Mouse (Mus musculus) stomach, embryonic 16.5 days (tissue): ENCODE results near the gene Sfxn3. TPM values are rescaled to one million over a fixed set of nuclear protein-coding genes. Genes with fewer than 3 reads are reported as not detected.
A peak's percentile ranks its signal among the peaks of the same experiment; 100 is the strongest.

Experiments used
- ATAC-seq: fragments of 200-750 bp; cut with Nextera tagmentation; 2 replicates; pipeline ENCODE4 v1.8.0; 2017; ENCODE audit warnings: moderate number of reproducible peaks, moderate TSS enrichment; ENCODE audit not compliant: insufficient read depth, low FRiP score
- H3K27ac ChIP-seq: fragments of 300-500 bp; sonication (generic); 2 replicates; pipeline ENCODE4 v1.5.1; 2014; ENCODE audit warnings: low read length
- H3K27me3 ChIP-seq: fragments of 300-500 bp; sonication (generic); 2 replicates; pipeline ENCODE4 v1.6.1; 2014; ENCODE audit warnings: low read length, control low read depth, mixed read lengths; ENCODE audit not compliant: control insufficient read depth, insufficient read depth
- H3K36me3 ChIP-seq: fragments of 300-500 bp; sonication (generic); 2 replicates; pipeline ENCODE4 v1.6.1; 2014; ENCODE audit warnings: low read length; ENCODE audit not compliant: control insufficient read depth, insufficient read depth
- H3K4me1 ChIP-seq: fragments of 300-500 bp; sonication (generic); 2 replicates; pipeline ENCODE4 v1.6.1; 2014; ENCODE audit warnings: low read length, control low read depth, mixed read lengths; ENCODE audit not compliant: control insufficient read depth, insufficient read depth
- H3K4me2 ChIP-seq: fragments of 300-500 bp; sonication (generic); 2 replicates; pipeline ENCODE4 v1.6.1; 2014; ENCODE audit warnings: low read depth, low read length, mixed read lengths
- H3K4me3 ChIP-seq: fragments of 300-500 bp; sonication (generic); replicated peaks from 2 replicates; pipeline ENCODE4 v1.5.1; 2014; ENCODE audit warnings: mild to moderate bottlenecking, low read length
- H3K9ac ChIP-seq: fragments of 300-500 bp; sonication (generic); 2 replicates; pipeline ENCODE4 v1.6.1; 2014; ENCODE audit warnings: low read length
- H3K9me3 ChIP-seq: fragments of 300-500 bp; sonication (generic); replicated peaks from 2 replicates; pipeline ENCODE4 v1.6.1; 2016; ENCODE audit warnings: low read length, control low read depth; ENCODE audit not compliant: control insufficient read depth
- WGBS: fragments of 180-500 bp; shearing (Covaris S2); extraction: QIAGEN DNeasy Blood & Tissue Kit; methylation state at CpG from one replicate; pipeline ENCODE4 v1.1.7; 2014; 5-methylcytosine and 5-hydroxymethylcytosine counted together
- polyA plus RNA-seq: library from polyadenylated mRNA; unstranded; fragments of >200 nt; fragmentation: Nextera tagmentation; extraction: Ambion mirVana; gene quantifications from 2 replicates; pipeline ENCODE4 v1.2.1, GENCODE M21; 2015

The Sfxn3 gene
- polyA plus RNA-seq, 1 experiment from 2014 or later = 28.3 TPM

- H3K27me3 ChIP-seq = no peaks in the 10 kb centered on the region
- WGBS = under 1% methylated on average over 34 of the region's 34 CpGs
- no peaks in the 10 kb centered on the region for H3K9me3 ChIP-seq
- H3K9ac ChIP-seq = peak overlapping the region; percentile 90
- peak; percentile 93 for ATAC-seq
- peaks cover 17% of the 10 kb centered on the region for H3K4me1 ChIP-seq
- H3K27ac ChIP-seq = peak overlapping the region; percentile 99
- H3K4me2 ChIP-seq = peak overlapping the region; percentile 91
- H3K36me3 ChIP-seq = no peaks in the 10 kb centered on the region
- H3K4me3 ChIP-seq = peak overlapping the region; percentile 76
Measured at GRCm38 (mm10) chr19:45058113-45058839, 11.0 kb downstream of the Sfxn3 start.

GRCm38 (mm10) chr19:45058841-45059240, 11.5 kb downstream of the Sfxn3 start:
- H3K9ac ChIP-seq = peak overlapping the region; percentile 90
- under 1% methylated on average over 14 of the region's 14 CpGs for WGBS
- no peaks in the 10 kb centered on the region for H3K9me3 ChIP-seq
- peak overlapping the region; percentile 76 for H3K4me3 ChIP-seq
- no peaks in the 10 kb centered on the region for H3K36me3 ChIP-seq
- H3K4me1 ChIP-seq = peaks cover 17% of the 10 kb centered on the region
- ATAC-seq = no peak
- peaks cover 2% of the 10 kb centered on the region for H3K27me3 ChIP-seq
- peak overlapping the region; percentile 99 for H3K27ac ChIP-seq
- peak overlapping the region; percentile 91 for H3K4me2 ChIP-seq

GRCm38 (mm10) chr19:45063565-45064292, 16.4 kb downstream of the Sfxn3 start:
- Histone ChIP-seq H3K4me2 (no peak overlapping the region), H3K4me1 (peaks cover 4% of the 10 kb centered on the region; the same call in 1 of the 2 replicates), H3K27ac (no peak overlapping the region), H3K4me3 (no peak overlapping the region), H3K9ac (no peak overlapping the region), H3K27me3 (peaks cover 36% of the 10 kb centered on the region), H3K36me3 (no peaks in the 10 kb centered on the region), H3K9me3 (no peaks in the 10 kb centered on the region)
- ATAC-seq = peak; percentile 44; the same call in 1 of the 2 replicates
- 44% methylated on average over 20 of the region's 20 CpGs for WGBS

GRCm38 (mm10) chr19:45065226-45065625, 17.9 kb downstream of the Sfxn3 start:
- H3K4me1 ChIP-seq = no peaks in the 10 kb centered on the region
- no peak for ATAC-seq
- H3K4me3 ChIP-seq = no peak overlapping the region
- H3K27me3 ChIP-seq = peaks cover 41% of the 10 kb centered on the region
- no peaks in the 10 kb centered on the region for H3K36me3 ChIP-seq
- H3K27ac ChIP-seq = no peak overlapping the region
- H3K9ac ChIP-seq = no peak overlapping the region
- no peak overlapping the region for H3K4me2 ChIP-seq
- 8% methylated on average over 21 of the region's 21 CpGs for WGBS
- H3K9me3 ChIP-seq = no peaks in the 10 kb centered on the region

GRCm38 (mm10) chr19:45067170-45067569, 19.9 kb downstream of the Sfxn3 start:
- 26% methylated on average over 17 of the region's 17 CpGs for WGBS

GRCm38 (mm10) chr19:45067758-45068510, 20.6 kb downstream of the Sfxn3 start:
- no peak overlapping the region for H3K4me2 ChIP-seq
- no peak overlapping the region for H3K4me3 ChIP-seq
- H3K27ac ChIP-seq = no peak overlapping the region
- no peaks in the 10 kb centered on the region for H3K4me1 ChIP-seq
- H3K27me3 ChIP-seq = peaks cover 41% of the 10 kb centered on the region
- no peak for ATAC-seq
- H3K36me3 ChIP-seq = no peaks in the 10 kb centered on the region
- no peaks in the 10 kb centered on the region for H3K9me3 ChIP-seq
- H3K9ac ChIP-seq = no peak overlapping the region
- WGBS = 81% methylated on average over 7 of the region's 7 CpGs

More at GRCm38 (mm10) chr19:45067170-45067569, 19.9 kb downstream of the Sfxn3 start:
- no peak overlapping the region for H3K9ac ChIP-seq
- H3K4me3 ChIP-seq = no peak overlapping the region
- H3K27me3 ChIP-seq = peaks cover 41% of the 10 kb centered on the region
- H3K4me1 ChIP-seq = no peaks in the 10 kb centered on the region
- H3K9me3 ChIP-seq = no peaks in the 10 kb centered on the region
- no peaks in the 10 kb centered on the region for H3K36me3 ChIP-seq
- no peak overlapping the region for H3K27ac ChIP-seq
- no peak overlapping the region for H3K4me2 ChIP-seq
- ATAC-seq = no peak

GRCm38 (mm10) chr19:45073871-45074542, 26.7 kb downstream of the Sfxn3 start:
- ATAC-seq = peak; percentile 27; the same call in 1 of the 2 replicates
- H3K4me1 ChIP-seq = peaks cover 18% of the 10 kb centered on the region
- no peaks in the 10 kb centered on the region for H3K9me3 ChIP-seq
- WGBS = 5% methylated on average over 20 of the region's 20 CpGs
- peaks cover 35% of the 10 kb centered on the region for H3K27me3 ChIP-seq
- H3K4me3 ChIP-seq = peak overlapping the region; percentile 75
- peak overlapping the region; percentile 93 for H3K9ac ChIP-seq
- H3K4me2 ChIP-seq = peak overlapping the region; percentile 98
- no peaks in the 10 kb centered on the region for H3K36me3 ChIP-seq
- peak overlapping the region; percentile 99 for H3K27ac ChIP-seq

- H3K4me2 ChIP-seq = peak within 1 kb of the TSS; percentile 98
- H3K9me3 ChIP-seq = no peaks in the 10 kb centered on the region
- H3K4me3 ChIP-seq = peak within 1 kb of the TSS; percentile 75
- ATAC-seq = peak; percentile 93
- peak within 1 kb of the TSS; percentile 99 for H3K27ac ChIP-seq
- H3K9ac ChIP-seq = peak within 1 kb of the TSS; percentile 93
- peaks cover 19% of the 10 kb centered on the region for H3K4me1 ChIP-seq
- peaks cover 33% of the 10 kb centered on the region for H3K27me3 ChIP-seq
- WGBS = under 1% methylated on average over 45 of the region's 45 CpGs
- H3K36me3 ChIP-seq = no peaks in the 10 kb centered on the region
Measured at GRCm38 (mm10) chr19:45074580-45075322, 27.4 kb downstream of the Sfxn3 start, which contains the start of gene Kazald1. Gene Kazald1, plus strand, starts transcription at chr19:45075241.
